Mouse (Mus musculus): ENCODE measurements around the gene Cdr2l. TPM values are rescaled to one million over a fixed set of nuclear protein-coding genes. Genes with fewer than 3 reads are reported as not detected.

Cdr2l gene
- 1 to 10 TPM in 1 of 26 experiments, under 1 TPM in 2, not detected in 23; 0.22 to 1.4 (median 0.43) TPM for total RNA-seq (2018; cell fraction: chromatin; rRNA removed)
- under 1 TPM in 5 of 26 experiments, not detected in 21; under 0.01 to 0.05 (median 0.05) TPM for total RNA-seq (2018; cell fraction: cytosol; rRNA removed)
- under 1 TPM in 1 of 26 experiments, not detected in 25; 0.19 TPM for total RNA-seq (2018; cell fraction: nucleus; rRNA removed)
- 0.06 TPM in 1 of 3 replicates, not detected in the others for polyA plus RNA-seq (2018)

DNA sequence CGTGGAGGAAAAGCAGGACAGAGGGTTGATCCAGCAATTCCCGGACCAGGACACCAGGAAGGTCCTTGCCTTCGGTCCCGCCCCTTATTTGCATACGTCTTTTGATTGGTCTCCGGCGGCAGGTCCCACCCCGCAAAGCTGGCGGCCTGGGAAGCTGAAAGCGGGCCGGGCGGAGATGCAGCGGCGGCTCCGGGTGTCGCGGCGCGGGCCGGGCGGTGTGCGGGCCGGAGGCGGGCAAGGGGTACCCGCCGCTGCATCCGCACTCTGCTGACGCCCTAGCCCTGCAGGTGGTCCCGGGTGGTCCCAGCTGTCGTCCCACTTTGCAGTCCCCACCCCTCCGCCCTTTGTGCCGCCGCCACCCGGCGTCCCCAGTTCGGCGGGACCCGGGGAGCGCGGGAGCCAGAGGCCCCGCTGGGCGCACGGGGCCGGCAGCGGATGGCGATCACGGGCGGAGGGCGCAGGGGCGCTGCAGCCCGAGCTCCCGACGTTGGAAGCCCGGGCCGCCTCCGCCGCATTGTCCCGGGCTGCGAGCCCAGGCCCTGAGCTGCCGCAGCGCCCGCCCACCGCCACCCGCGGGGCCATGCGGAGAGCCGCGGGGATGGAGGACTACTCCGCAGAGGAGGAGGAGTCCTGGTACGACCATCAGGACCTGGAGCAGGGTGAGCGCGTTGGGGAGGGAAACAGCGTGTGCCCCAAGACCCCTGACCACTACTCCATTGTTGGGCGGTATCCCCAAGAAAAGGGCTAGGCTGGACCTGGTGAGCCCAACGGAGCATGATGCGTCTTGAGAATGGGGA is at the start of gene Cdr2l:
Cdr2l (plus strand) TSS at position 174 of the 797 bp plus-strand sequence.
- Histone ChIP-seq H3K4me3 (ENCODE audit: inconsistent target) (no peak within 1 kb of the TSS), H3K36me3 (ENCODE audit: inconsistent target) (no peaks in the 10 kb centered on the region), H3K27ac (no peak within 1 kb of the TSS), H3K79me2 (ENCODE audit: inconsistent target) (no peaks in the 10 kb centered on the region)
- WGBS (ENCODE audit: missing documents), result 3% methylated on average over 75 of the region's 76 CpGs

GRCm38 (mm10) chr11:115334531-115334930 is 47.2 kb upstream of the Cdr2l start, which contains the start of gene Otop3:
Gene Otop3, plus strand, starts transcription at chr11:115334731.
- H3K4me3 ChIP-seq (ENCODE audit: inconsistent target), result no peak within 1 kb of the TSS
- H3K36me3 ChIP-seq (ENCODE audit: inconsistent target), result no peaks in the 10 kb centered on the region
- 10% methylated on average over 26 of the region's 29 CpGs for WGBS (ENCODE audit: missing documents)
- H3K27ac ChIP-seq, result no peak within 1 kb of the TSS
- H3K79me2 ChIP-seq (ENCODE audit: inconsistent target), result no peaks in the 10 kb centered on the region

DNA sequence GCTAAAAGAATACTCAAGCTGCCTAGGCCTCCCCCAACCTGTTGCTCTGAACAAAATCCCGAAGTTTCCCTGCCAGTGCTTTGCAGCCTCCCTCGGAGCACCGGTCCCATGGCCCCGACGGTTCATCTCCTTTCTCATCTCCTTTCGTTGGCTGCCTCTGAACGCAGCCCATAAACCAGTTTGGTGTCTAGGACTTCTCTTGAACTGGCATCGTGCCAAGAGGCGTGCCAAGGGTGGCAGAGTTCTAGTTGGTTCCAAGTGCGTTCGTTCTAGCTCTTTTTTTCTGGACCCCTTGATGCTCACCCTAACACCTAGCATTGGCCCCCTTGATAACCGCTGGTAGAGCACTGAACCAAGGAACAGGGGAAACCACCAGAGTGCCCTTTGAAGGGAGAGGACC is 46.5 kb upstream of the Cdr2l start:
- H3K27ac ChIP-seq, result no peak overlapping the region
- no peaks in the 10 kb centered on the region for H3K79me2 ChIP-seq (ENCODE audit: inconsistent target)
- no peak overlapping the region for H3K4me3 ChIP-seq (ENCODE audit: inconsistent target)
- H3K36me3 ChIP-seq (ENCODE audit: inconsistent target), result no peaks in the 10 kb centered on the region
- 61% methylated on average over 12 of the region's 12 CpGs for WGBS (ENCODE audit: missing documents)

- H3K4me3 ChIP-seq (ENCODE audit: inconsistent target), result no peak overlapping the region
- no peaks in the 10 kb centered on the region for H3K36me3 ChIP-seq (ENCODE audit: inconsistent target)
- no peak overlapping the region for H3K27ac ChIP-seq
- H3K79me2 ChIP-seq (ENCODE audit: inconsistent target), result no peaks in the 10 kb centered on the region
- 25% methylated on average over 6 of the region's 6 CpGs for WGBS (ENCODE audit: missing documents)
Measured at GRCm38 (mm10) chr11:115336115-115336514, 45.6 kb upstream of the Cdr2l start.

GRCm38 (mm10) chr11:115337350-115337749 is 44.4 kb upstream of the Cdr2l start:
- Histone ChIP-seq H3K79me2 (ENCODE audit: inconsistent target) (no peaks in the 10 kb centered on the region), H3K27ac (no peak overlapping the region), H3K36me3 (ENCODE audit: inconsistent target) (no peaks in the 10 kb centered on the region), H3K4me3 (ENCODE audit: inconsistent target) (no peak overlapping the region)
- 0% methylated on average over 3 of the region's 3 CpGs for WGBS (ENCODE audit: missing documents)

DNA sequence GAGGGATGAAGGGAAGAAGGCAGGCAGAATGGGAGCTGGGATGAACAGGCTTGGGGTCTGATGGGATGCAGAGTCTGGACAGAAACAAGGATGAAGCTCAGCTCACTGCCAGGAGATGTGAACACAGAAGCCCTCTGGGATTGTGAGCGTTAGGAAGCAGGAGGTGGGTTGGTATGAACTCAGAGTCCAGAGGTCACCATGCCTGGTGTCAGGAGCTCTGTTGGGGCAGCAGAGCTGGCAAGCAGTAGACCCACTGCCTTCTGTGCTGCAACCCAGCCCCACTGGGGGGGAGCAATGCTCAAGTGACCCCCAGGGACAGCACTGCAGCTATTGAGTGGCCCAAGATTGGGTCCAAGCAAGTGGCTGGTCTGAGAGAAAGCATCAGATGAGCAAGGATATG is 43.9 kb upstream of the Cdr2l start:
- Histone ChIP-seq H3K4me3 (ENCODE audit: inconsistent target) (no peak overlapping the region), H3K27ac (no peak overlapping the region), H3K36me3 (ENCODE audit: inconsistent target) (no peaks in the 10 kb centered on the region), H3K79me2 (ENCODE audit: inconsistent target) (no peaks in the 10 kb centered on the region)
- 85% methylated on average over 1 of the region's 1 CpGs for WGBS (ENCODE audit: missing documents)

DNA sequence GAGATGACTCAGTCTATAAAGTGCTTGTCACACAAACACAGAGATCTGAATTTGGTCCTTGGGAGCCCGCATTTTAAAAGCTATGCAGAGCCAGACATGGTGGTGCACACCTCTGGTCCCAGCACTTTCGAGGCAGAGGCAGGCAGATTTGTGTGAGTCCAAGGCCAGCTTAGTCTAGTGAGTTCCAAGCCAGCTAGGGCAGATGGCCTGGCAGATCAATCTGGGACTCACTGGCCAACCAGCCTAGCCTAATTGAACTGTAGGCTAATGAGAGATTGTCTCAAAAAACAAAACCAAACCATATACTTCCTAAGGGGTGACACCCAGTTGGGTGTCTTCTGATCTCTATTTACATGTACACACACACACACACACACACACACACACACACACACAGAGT is 40.5 kb upstream of the Cdr2l start:
- H3K79me2 ChIP-seq (ENCODE audit: inconsistent target), result no peaks in the 10 kb centered on the region
- 59% methylated on average over 2 of the region's 2 CpGs for WGBS (ENCODE audit: missing documents)
- H3K27ac ChIP-seq, result no peak overlapping the region
- H3K36me3 ChIP-seq (ENCODE audit: inconsistent target), result no peaks in the 10 kb centered on the region
- H3K4me3 ChIP-seq (ENCODE audit: inconsistent target), result no peak overlapping the region

GRCm38 (mm10) chr11:115341866-115342265 is 39.9 kb upstream of the Cdr2l start:
- whole genome bisulfite sequencing (ENCODE audit: missing documents), result 69% methylated on average over 6 of the region's 6 CpGs
- Histone ChIP-seq H3K36me3 (ENCODE audit: inconsistent target) (no peaks in the 10 kb centered on the region), H3K4me3 (ENCODE audit: inconsistent target) (no peak overlapping the region), H3K27ac (no peak overlapping the region), H3K79me2 (ENCODE audit: inconsistent target) (no peaks in the 10 kb centered on the region)

DNA sequence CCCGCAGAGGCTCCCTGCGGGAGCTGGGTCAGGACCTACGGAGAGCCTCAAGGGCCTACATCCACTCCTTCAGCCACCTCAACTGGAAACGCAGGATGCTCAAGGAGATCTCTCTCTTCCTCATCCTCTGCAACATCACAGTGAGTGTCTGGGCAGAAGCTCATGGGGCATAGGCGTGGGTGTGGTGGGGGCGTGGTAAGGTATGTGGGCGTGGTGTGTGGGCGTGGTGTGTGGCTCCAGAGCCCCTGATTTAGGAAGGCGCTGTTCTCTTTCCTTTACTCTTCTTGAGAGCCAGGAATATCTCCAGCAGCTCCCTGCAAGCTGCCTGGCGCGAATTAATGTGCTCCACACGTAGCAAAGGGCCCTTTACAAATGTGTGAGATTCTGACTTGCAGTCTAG is 36.7 kb upstream of the Cdr2l start:
- Histone ChIP-seq H3K4me3 (ENCODE audit: inconsistent target) (no peak overlapping the region), H3K36me3 (ENCODE audit: inconsistent target) (no peaks in the 10 kb centered on the region), H3K79me2 (ENCODE audit: inconsistent target) (no peaks in the 10 kb centered on the region), H3K27ac (no peak overlapping the region)
- WGBS (ENCODE audit: missing documents), result 16% methylated on average over 12 of the region's 12 CpGs

- H3K4me3 ChIP-seq (ENCODE audit: inconsistent target), result no peak overlapping the region
- 41% methylated on average over 7 of the region's 7 CpGs for WGBS (ENCODE audit: missing documents)
- no peaks in the 10 kb centered on the region for H3K79me2 ChIP-seq (ENCODE audit: inconsistent target)
- no peaks in the 10 kb centered on the region for H3K36me3 ChIP-seq (ENCODE audit: inconsistent target)
- no peak overlapping the region for H3K27ac ChIP-seq
Measured at GRCm38 (mm10) chr11:115345515-115345914, 36.2 kb upstream of the Cdr2l start.

- 87% methylated on average over 17 of the region's 17 CpGs for WGBS (ENCODE audit: missing documents)
- no peaks in the 10 kb centered on the region for H3K36me3 ChIP-seq (ENCODE audit: inconsistent target)
- no peaks in the 10 kb centered on the region for H3K79me2 ChIP-seq (ENCODE audit: inconsistent target)
- H3K27ac ChIP-seq, result no peak overlapping the region
- no peak overlapping the region for H3K4me3 ChIP-seq (ENCODE audit: inconsistent target)
Measured at GRCm38 (mm10) chr11:115348681-115349248, 33.0 kb upstream of the Cdr2l start.

- WGBS (ENCODE audit: missing documents), result 81% methylated on average over 4 of the region's 4 CpGs
- no peaks in the 10 kb centered on the region for H3K79me2 ChIP-seq (ENCODE audit: inconsistent target)
- H3K4me3 ChIP-seq (ENCODE audit: inconsistent target), result no peak overlapping the region
- H3K27ac ChIP-seq, result no peak overlapping the region
- H3K36me3 ChIP-seq (ENCODE audit: inconsistent target), result no peaks in the 10 kb centered on the region
Measured at GRCm38 (mm10) chr11:115349976-115350375, 31.7 kb upstream of the Cdr2l start.

- Histone ChIP-seq H3K27ac (no peak overlapping the region), H3K4me3 (ENCODE audit: inconsistent target) (no peak overlapping the region), H3K36me3 (ENCODE audit: inconsistent target) (no peaks in the 10 kb centered on the region), H3K79me2 (ENCODE audit: inconsistent target) (no peaks in the 10 kb centered on the region)
- WGBS (ENCODE audit: missing documents), result 94% methylated on average over 5 of the region's 5 CpGs
Measured at GRCm38 (mm10) chr11:115353375-115353774, 28.3 kb upstream of the Cdr2l start.

GRCm38 (mm10) chr11:115354183-115354582 is 27.5 kb upstream of the Cdr2l start:
- WGBS (ENCODE audit: missing documents), result 14% methylated on average over 8 of the region's 8 CpGs
- H3K27ac ChIP-seq, result no peak overlapping the region
- H3K36me3 ChIP-seq (ENCODE audit: inconsistent target), result no peaks in the 10 kb centered on the region
- no peaks in the 10 kb centered on the region for H3K79me2 ChIP-seq (ENCODE audit: inconsistent target)
- H3K4me3 ChIP-seq (ENCODE audit: inconsistent target), result no peak overlapping the region

- H3K4me3 ChIP-seq (ENCODE audit: inconsistent target), result no peak overlapping the region
- 20% methylated on average over 5 of the region's 5 CpGs for WGBS (ENCODE audit: missing documents)
- no peaks in the 10 kb centered on the region for H3K36me3 ChIP-seq (ENCODE audit: inconsistent target)
- H3K79me2 ChIP-seq (ENCODE audit: inconsistent target), result no peaks in the 10 kb centered on the region
- no peak overlapping the region for H3K27ac ChIP-seq
Measured at GRCm38 (mm10) chr11:115358468-115358867, 23.2 kb upstream of the Cdr2l start.

All from macrophage (primary cell).